Mouse (Mus musculus): Measurements from ENCODE around the gene Tead2. TPM values are rescaled to one million over a fixed set of nuclear protein-coding genes. Genes with fewer than 3 reads are reported as not detected.

The Tead2 gene
- polyA plus RNA-seq, 1 experiment = 127 TPM

DNA sequence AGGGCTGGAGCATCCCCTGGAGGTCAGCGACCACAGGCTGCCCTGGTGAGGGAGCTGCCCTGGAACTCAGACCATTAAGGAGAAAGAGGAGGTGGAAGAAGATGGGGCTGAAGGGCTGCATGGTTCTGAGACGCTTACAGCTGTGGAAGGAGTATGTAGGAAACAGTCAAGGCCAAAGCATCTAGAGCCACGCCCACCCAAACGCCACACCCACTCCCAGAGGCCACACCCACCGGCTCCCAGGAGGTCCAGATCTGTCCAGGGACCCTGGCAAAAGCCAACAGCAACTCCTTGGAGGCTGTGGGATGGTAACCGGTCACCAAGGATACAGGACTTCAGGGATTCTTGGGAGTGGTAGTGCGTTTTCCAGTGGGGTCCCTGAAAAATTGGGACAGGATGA is 37.0 kb upstream of the Tead2 start:
- Histone ChIP-seq H3K27me3 (ENCODE audit: control insufficient read depth, insufficient read depth, insufficient read length) (peaks cover 80% of the 10 kb centered on the region), H3K36me3 (ENCODE audit: control insufficient read depth, insufficient read depth) (no peaks in the 10 kb centered on the region), H3K79me2 (ENCODE audit: control insufficient read depth, insufficient read depth) (no peaks in the 10 kb centered on the region), H3K79me3 (ENCODE audit: low read depth) (no peaks in the 10 kb centered on the region), H3ac (ENCODE audit: control insufficient read depth, insufficient read length, low read depth) (no peak overlapping the region), H3K4me3 (ENCODE audit: insufficient read depth, poor library complexity, severe bottlenecking) (no peak overlapping the region)
- TF ChIP-seq CTCF (IDR thresholded peaks at IDR 0.05; ENCODE audit: control insufficient read depth, insufficient read depth, insufficient read length) (no peak), MYOG (IDR thresholded peaks at IDR 0.05; ENCODE audit: control insufficient read depth, extremely low read depth, insufficient read length) (no peak), CEBPB (IDR thresholded peaks at IDR 0.05; ENCODE audit: low read depth) (no peak), FOSL1 (IDR thresholded peaks at IDR 0.05; ENCODE audit: insufficient read depth, low read length, poor library complexity, severe bottlenecking) (no peak), USF1 (IDR thresholded peaks at IDR 0.05; ENCODE audit: low read depth) (no peak), MYOD1 (IDR thresholded peaks at IDR 0.05; ENCODE audit: control insufficient read depth, insufficient read length, low read depth) (no peak)

DNA sequence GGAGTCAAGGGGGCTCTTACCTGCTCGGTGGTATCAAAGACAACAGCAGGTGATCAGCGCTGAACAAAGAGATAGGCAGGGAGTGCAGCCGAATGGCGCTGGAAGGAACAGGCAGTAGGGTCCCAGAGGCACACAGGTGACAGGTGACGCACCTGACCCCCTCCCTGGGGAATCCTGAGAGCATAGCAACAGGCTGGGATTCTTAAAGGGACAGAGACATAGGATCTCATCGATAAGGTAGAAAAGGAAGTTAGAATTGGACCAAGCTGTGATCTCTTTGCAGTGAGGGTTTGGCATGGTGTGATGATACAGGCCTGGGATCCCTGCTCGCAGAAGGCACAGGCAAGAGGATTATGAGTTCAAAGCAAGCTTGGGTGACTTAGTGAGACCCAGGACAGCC is 36.1 kb upstream of the Tead2 start, which contains the start of gene Gfy:
Gene Gfy, minus strand, starts transcription at position 101 of the 400 bp plus-strand sequence.
- Histone ChIP-seq H3ac (ENCODE audit: control insufficient read depth, insufficient read length, low read depth) (no peak within 1 kb of the TSS), H3K4me3 (ENCODE audit: insufficient read depth, poor library complexity, severe bottlenecking) (no peak within 1 kb of the TSS)

DNA sequence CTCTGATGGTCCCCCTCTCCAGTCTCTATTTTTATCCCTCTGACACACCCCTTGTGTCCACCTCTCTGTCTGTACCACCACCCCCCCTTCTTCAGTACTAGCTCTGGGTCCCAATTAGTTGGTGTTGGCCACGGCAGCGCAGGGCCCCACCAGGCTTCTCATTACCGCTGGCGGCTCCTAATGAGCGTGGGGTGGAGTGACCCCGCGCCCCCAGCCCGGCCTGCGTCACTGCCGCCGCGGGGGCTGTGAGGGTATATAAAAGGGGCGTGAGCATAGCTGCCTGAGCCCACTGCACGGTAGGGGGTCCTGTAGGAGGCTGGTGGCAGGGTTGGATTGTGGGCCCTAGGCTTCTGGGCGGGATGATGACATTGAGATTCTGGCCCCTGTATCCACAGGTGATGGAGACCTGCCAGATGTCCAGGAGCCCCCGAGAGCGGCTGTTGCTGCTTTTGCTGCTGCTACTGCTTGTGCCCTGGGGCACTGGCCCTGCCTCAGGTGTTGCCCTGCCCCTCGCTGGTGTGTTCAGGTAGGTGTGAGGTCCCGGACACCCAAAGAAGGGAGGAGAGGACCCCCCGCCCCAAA is 34.6 kb upstream of the Tead2 start, which contains the start of gene Pth2:
Gene Pth2, plus strand, starts transcription at position 100 of the 582 bp plus-strand sequence.
- no peaks in the 10 kb centered on the region for H3K79me2 ChIP-seq (ENCODE audit: control insufficient read depth, insufficient read depth)
- no peaks in the 10 kb centered on the region for H3K79me3 ChIP-seq (ENCODE audit: low read depth)
- no peaks in the 10 kb centered on the region for H3K36me3 ChIP-seq (ENCODE audit: control insufficient read depth, insufficient read depth)
- H3K4me3 ChIP-seq (ENCODE audit: insufficient read depth, poor library complexity, severe bottlenecking) = no peak within 1 kb of the TSS
- TF ChIP-seq MYOD1 (IDR thresholded peaks at IDR 0.05; ENCODE audit: control insufficient read depth, insufficient read length, low read depth) = no peak
- no peak for TF ChIP-seq MYOG (IDR thresholded peaks at IDR 0.05; ENCODE audit: control insufficient read depth, extremely low read depth, insufficient read length)
- TF ChIP-seq CTCF (IDR thresholded peaks at IDR 0.05; ENCODE audit: control insufficient read depth, insufficient read depth, insufficient read length) = no peak
- TF ChIP-seq CEBPB (IDR thresholded peaks at IDR 0.05; ENCODE audit: low read depth) = no peak
- no peak for TF ChIP-seq USF1 (IDR thresholded peaks at IDR 0.05; ENCODE audit: low read depth)
- TF ChIP-seq FOSL1 (IDR thresholded peaks at IDR 0.05; ENCODE audit: insufficient read depth, low read length, poor library complexity, severe bottlenecking) = no peak
- TF ChIP-seq MAX (IDR thresholded peaks at IDR 0.05) = no peak
- no peak within 1 kb of the TSS for H3ac ChIP-seq (ENCODE audit: control insufficient read depth, insufficient read length, low read depth)
- peaks cover 87% of the 10 kb centered on the region for H3K27me3 ChIP-seq (ENCODE audit: control insufficient read depth, insufficient read depth, insufficient read length)

More for the DNA sequence above, 36.1 kb upstream of the Tead2 start, which contains the start of gene Gfy:
- H3K79me3 ChIP-seq (ENCODE audit: low read depth) = no peaks in the 10 kb centered on the region
- H3K79me2 ChIP-seq (ENCODE audit: control insufficient read depth, insufficient read depth) = no peaks in the 10 kb centered on the region
- peaks cover 89% of the 10 kb centered on the region for H3K27me3 ChIP-seq (ENCODE audit: control insufficient read depth, insufficient read depth, insufficient read length)
- TF ChIP-seq CTCF (IDR thresholded peaks at IDR 0.05; ENCODE audit: control insufficient read depth, insufficient read depth, insufficient read length) (no peak), FOSL1 (IDR thresholded peaks at IDR 0.05; ENCODE audit: insufficient read depth, low read length, poor library complexity, severe bottlenecking) (no peak), USF1 (IDR thresholded peaks at IDR 0.05; ENCODE audit: low read depth) (no peak), MAX (IDR thresholded peaks at IDR 0.05) (no peak), MYOG (IDR thresholded peaks at IDR 0.05; ENCODE audit: control insufficient read depth, extremely low read depth, insufficient read length) (no peak), MYOD1 (IDR thresholded peaks at IDR 0.05; ENCODE audit: control insufficient read depth, insufficient read length, low read depth) (no peak), CEBPB (IDR thresholded peaks at IDR 0.05; ENCODE audit: low read depth) (no peak)
- no peaks in the 10 kb centered on the region for H3K36me3 ChIP-seq (ENCODE audit: control insufficient read depth, insufficient read depth)

DNA sequence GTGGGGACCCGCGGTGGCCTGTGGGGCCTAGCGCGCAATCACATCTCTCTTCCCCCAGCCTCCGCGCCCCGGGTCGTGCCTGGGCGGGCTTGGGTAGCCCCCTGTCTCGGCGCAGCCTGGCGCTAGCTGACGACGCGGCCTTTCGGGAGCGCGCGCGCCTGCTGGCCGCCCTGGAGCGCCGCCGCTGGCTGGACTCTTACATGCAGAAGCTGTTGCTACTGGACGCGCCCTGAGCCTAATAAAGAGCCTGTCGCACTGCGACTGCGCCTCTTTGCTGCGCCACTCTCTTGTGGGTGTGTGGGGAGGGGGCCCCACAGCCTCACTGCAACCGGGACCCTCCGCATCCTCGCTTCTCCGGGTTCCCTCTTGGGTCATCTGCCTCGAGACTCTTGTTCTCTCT is 34.0 kb upstream of the Tead2 start:
- Histone ChIP-seq H3K4me3 (ENCODE audit: insufficient read depth, poor library complexity, severe bottlenecking) (no peak overlapping the region), H3K27me3 (ENCODE audit: control insufficient read depth, insufficient read depth, insufficient read length) (peaks cover 86% of the 10 kb centered on the region)
- TF ChIP-seq MYOG (IDR thresholded peaks at IDR 0.05; ENCODE audit: control insufficient read depth, extremely low read depth, insufficient read length) (no peak), USF1 (IDR thresholded peaks at IDR 0.05; ENCODE audit: low read depth) (no peak)

DNA sequence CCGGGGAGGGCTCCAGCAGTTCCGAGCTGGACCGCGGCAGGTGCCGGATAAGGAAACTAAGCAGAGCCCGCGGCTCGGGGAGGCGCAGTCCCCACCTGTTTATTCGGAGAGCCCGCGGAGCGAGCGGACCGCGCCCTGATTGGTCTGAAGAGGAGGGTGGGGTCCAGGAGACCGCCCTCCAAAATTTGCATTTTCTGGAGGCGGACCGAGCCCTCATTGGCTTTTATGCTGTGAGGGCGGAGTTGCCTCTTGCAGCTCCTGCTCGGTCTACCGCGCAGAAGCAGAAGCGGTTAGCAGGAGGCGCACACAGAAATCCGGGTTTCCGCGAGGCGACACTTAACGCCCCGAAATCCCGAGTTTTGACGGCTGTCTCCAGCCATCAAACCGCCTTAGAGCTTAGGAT is 33.4 kb upstream of the Tead2 start:
- Histone ChIP-seq H3K27me3 (ENCODE audit: control insufficient read depth, insufficient read depth, insufficient read length) (peaks cover 84% of the 10 kb centered on the region), H3K79me3 (ENCODE audit: low read depth) (no peaks in the 10 kb centered on the region), H3K36me3 (ENCODE audit: control insufficient read depth, insufficient read depth) (no peaks in the 10 kb centered on the region), H3K4me3 (ENCODE audit: insufficient read depth, poor library complexity, severe bottlenecking) (no peak overlapping the region), H3ac (ENCODE audit: control insufficient read depth, insufficient read length, low read depth) (no peak overlapping the region), H3K79me2 (ENCODE audit: control insufficient read depth, insufficient read depth) (no peaks in the 10 kb centered on the region)
- TF ChIP-seq FOSL1 (IDR thresholded peaks at IDR 0.05; ENCODE audit: insufficient read depth, low read length, poor library complexity, severe bottlenecking) (no peak), USF1 (IDR thresholded peaks at IDR 0.05; ENCODE audit: low read depth) (no peak), CTCF (IDR thresholded peaks at IDR 0.05; ENCODE audit: control insufficient read depth, insufficient read depth, insufficient read length) (no peak), MYOG (IDR thresholded peaks at IDR 0.05; ENCODE audit: control insufficient read depth, extremely low read depth, insufficient read length) (no peak), MYOD1 (IDR thresholded peaks at IDR 0.05; ENCODE audit: control insufficient read depth, insufficient read length, low read depth) (no peak), MAX (IDR thresholded peaks at IDR 0.05) (no peak), CEBPB (IDR thresholded peaks at IDR 0.05; ENCODE audit: low read depth) (no peak)

More for the DNA sequence above, 34.0 kb upstream of the Tead2 start:
- Histone ChIP-seq H3K79me3 (ENCODE audit: low read depth) (no peaks in the 10 kb centered on the region), H3K79me2 (ENCODE audit: control insufficient read depth, insufficient read depth) (no peaks in the 10 kb centered on the region), H3ac (ENCODE audit: control insufficient read depth, insufficient read length, low read depth) (no peak overlapping the region), H3K36me3 (ENCODE audit: control insufficient read depth, insufficient read depth) (no peaks in the 10 kb centered on the region)

DNA sequence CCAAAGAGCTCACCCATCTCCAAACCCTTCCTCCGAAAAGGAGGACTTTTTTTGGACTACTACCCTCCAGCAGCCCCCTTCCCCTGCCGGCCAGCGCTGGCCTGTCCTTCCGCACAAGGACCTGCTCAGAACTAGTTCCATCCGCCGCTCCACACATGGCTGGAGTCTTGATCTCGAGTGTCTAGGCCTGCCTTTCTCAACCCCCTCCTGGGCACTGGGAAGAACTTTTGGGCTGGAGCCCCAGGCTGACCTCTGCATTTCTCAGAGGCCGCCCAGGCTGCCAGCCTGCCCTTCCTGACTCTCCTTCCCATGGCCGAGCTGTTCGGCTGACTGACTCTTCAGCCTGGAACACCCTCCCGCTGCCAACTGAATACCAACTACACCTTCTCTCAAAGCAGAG is 32.9 kb upstream of the Tead2 start:
- Histone ChIP-seq H3K4me3 (ENCODE audit: insufficient read depth, poor library complexity, severe bottlenecking) (no peak overlapping the region), H3K27me3 (ENCODE audit: control insufficient read depth, insufficient read depth, insufficient read length) (peaks cover 82% of the 10 kb centered on the region)

More for the DNA sequence above, 32.9 kb upstream of the Tead2 start:
- TF ChIP-seq CEBPB (IDR thresholded peaks at IDR 0.05; ENCODE audit: low read depth) (no peak), MAX (IDR thresholded peaks at IDR 0.05) (no peak), MYOG (IDR thresholded peaks at IDR 0.05; ENCODE audit: control insufficient read depth, extremely low read depth, insufficient read length) (no peak), USF1 (IDR thresholded peaks at IDR 0.05; ENCODE audit: low read depth) (no peak), CTCF (IDR thresholded peaks at IDR 0.05; ENCODE audit: control insufficient read depth, insufficient read depth, insufficient read length) (no peak), FOSL1 (IDR thresholded peaks at IDR 0.05; ENCODE audit: insufficient read depth, low read length, poor library complexity, severe bottlenecking) (no peak), MYOD1 (IDR thresholded peaks at IDR 0.05; ENCODE audit: control insufficient read depth, insufficient read length, low read depth) (no peak)
- Histone ChIP-seq H3K79me2 (ENCODE audit: control insufficient read depth, insufficient read depth) (no peaks in the 10 kb centered on the region), H3K36me3 (ENCODE audit: control insufficient read depth, insufficient read depth) (no peaks in the 10 kb centered on the region), H3ac (ENCODE audit: control insufficient read depth, insufficient read length, low read depth) (no peak overlapping the region), H3K79me3 (ENCODE audit: low read depth) (no peaks in the 10 kb centered on the region)
